Mouse (Mus musculus): ENCODE data around the gene Ptpn14. TPM values are rescaled to one million over a fixed set of nuclear protein-coding genes. Genes with fewer than 3 reads are reported as not detected.

Ptpn14 gene
- total and polyA plus RNA-seq, 3 experiments = 11.9 to 30.1 (median 29.3) TPM

GRCm38 (mm10) chr1:189777207-189777606 lies 49.1 kb downstream of the Ptpn14 start:
- no peak for DNase-seq
- WGBS = 85% methylated on average over 6 of the region's 6 CpGs
- H3K4me1 ChIP-seq (ENCODE audit: control insufficient read depth, insufficient read depth, low read length) = peaks cover 7% of the 10 kb centered on the region
- H3K27me3 ChIP-seq (ENCODE audit: control insufficient read depth, insufficient read depth, low read length) = no peaks in the 10 kb centered on the region
- H3K36me3 ChIP-seq (ENCODE audit: control insufficient read depth, insufficient read depth, low read length) = peaks cover 2% of the 10 kb centered on the region; the same call in 1 of the 2 replicates
- H3K9ac ChIP-seq (ENCODE audit: low read depth, low read length) = no peak overlapping the region
- no peak overlapping the region for H3K4me3 ChIP-seq
- H3K79me2 ChIP-seq (replicated peaks; ENCODE audit: control insufficient read depth, insufficient read depth, low read length) = peaks cover under 1% of the 10 kb centered on the region; the same call in 1 of the 2 replicates
- intact Hi-C loops (cut with DNase I) = no loop called here
- no peak overlapping the region for H3K27ac ChIP-seq
- TF ChIP-seq CTCF (IDR thresholded peaks at IDR 0.05) (no peak), EP300 (IDR thresholded peaks at IDR 0.05; ENCODE audit: insufficient read depth, low read depth, low read length) (no peak), POLR2A (IDR thresholded peaks at IDR 0.05; ENCODE audit: insufficient read depth, low read depth, low read length) (no peak)

- WGBS = 43% methylated on average over 5 of the region's 5 CpGs
- Histone ChIP-seq H3K27ac (no peak overlapping the region), H3K79me2 (replicated peaks; ENCODE audit: control insufficient read depth, insufficient read depth, low read length) (no peaks in the 10 kb centered on the region), H3K4me3 (no peak overlapping the region), H3K9ac (ENCODE audit: low read depth, low read length) (no peak overlapping the region), H3K4me1 (ENCODE audit: control insufficient read depth, insufficient read depth, low read length) (peaks cover 7% of the 10 kb centered on the region), H3K27me3 (ENCODE audit: control insufficient read depth, insufficient read depth, low read length) (no peaks in the 10 kb centered on the region), H3K36me3 (ENCODE audit: control insufficient read depth, insufficient read depth, low read length) (peaks cover 2% of the 10 kb centered on the region; the same call in 1 of the 2 replicates)
- no peak for DNase-seq
- TF ChIP-seq POLR2A (IDR thresholded peaks at IDR 0.05; ENCODE audit: insufficient read depth, low read depth, low read length) = no peak
- no peak for TF ChIP-seq CTCF (IDR thresholded peaks at IDR 0.05)
- no peak for TF ChIP-seq EP300 (IDR thresholded peaks at IDR 0.05; ENCODE audit: insufficient read depth, low read depth, low read length)
- intact Hi-C loops (cut with DNase I) = no loop called here
Measured at GRCm38 (mm10) chr1:189778343-189778742, 50.3 kb downstream of the Ptpn14 start.

GRCm38 (mm10) chr1:189779226-189779625 lies 51.2 kb downstream of the Ptpn14 start:
- TF ChIP-seq CTCF (IDR thresholded peaks at IDR 0.05) = no peak
- no peak for TF ChIP-seq POLR2A (IDR thresholded peaks at IDR 0.05; ENCODE audit: insufficient read depth, low read depth, low read length)
- no peak for TF ChIP-seq EP300 (IDR thresholded peaks at IDR 0.05; ENCODE audit: insufficient read depth, low read depth, low read length)
- DNase-seq = no peak
- H3K27me3 ChIP-seq (ENCODE audit: control insufficient read depth, insufficient read depth, low read length) = no peaks in the 10 kb centered on the region
- H3K36me3 ChIP-seq (ENCODE audit: control insufficient read depth, insufficient read depth, low read length) = no peaks in the 10 kb centered on the region
- no peak overlapping the region for H3K4me3 ChIP-seq
- peaks cover 3% of the 10 kb centered on the region; the same call in 1 of the 2 replicates for H3K4me1 ChIP-seq (ENCODE audit: control insufficient read depth, insufficient read depth, low read length)
- H3K79me2 ChIP-seq (replicated peaks; ENCODE audit: control insufficient read depth, insufficient read depth, low read length) = no peaks in the 10 kb centered on the region
- no peak overlapping the region for H3K9ac ChIP-seq (ENCODE audit: low read depth, low read length)
- intact Hi-C loops (cut with DNase I) = no loop called here
- H3K27ac ChIP-seq = no peak overlapping the region
- 71% methylated on average over 3 of the region's 3 CpGs for WGBS

- Histone ChIP-seq H3K27me3 (ENCODE audit: control insufficient read depth, insufficient read depth, low read length) (no peaks in the 10 kb centered on the region), H3K4me1 (ENCODE audit: control insufficient read depth, insufficient read depth, low read length) (peaks cover 1% of the 10 kb centered on the region), H3K27ac (no peak overlapping the region), H3K4me3 (no peak overlapping the region), H3K9ac (ENCODE audit: low read depth, low read length) (no peak overlapping the region), H3K79me2 (replicated peaks; ENCODE audit: control insufficient read depth, insufficient read depth, low read length) (no peaks in the 10 kb centered on the region), H3K36me3 (ENCODE audit: control insufficient read depth, insufficient read depth, low read length) (no peaks in the 10 kb centered on the region)
- intact Hi-C loops (cut with DNase I) = loop anchor here (5.0 kb wide), 1 partner anchor 55 kb away; the partner anchor contains the start of gene Ptpn14
- no peak for TF ChIP-seq EP300 (IDR thresholded peaks at IDR 0.05; ENCODE audit: insufficient read depth, low read depth, low read length)
- no peak for TF ChIP-seq CTCF (IDR thresholded peaks at IDR 0.05)
- 66% methylated on average over 10 of the region's 10 CpGs for WGBS
- no peak for DNase-seq
Measured at GRCm38 (mm10) chr1:189781721-189782345, 53.8 kb downstream of the Ptpn14 start.

- Histone ChIP-seq H3K27ac (no peak overlapping the region), H3K9ac (ENCODE audit: low read depth, low read length) (no peak overlapping the region)
Measured at GRCm38 (mm10) chr1:189782709-189783108, 54.6 kb downstream of the Ptpn14 start.

GRCm38 (mm10) chr1:189784503-189784902 lies 56.4 kb downstream of the Ptpn14 start:
- Histone ChIP-seq H3K9ac (ENCODE audit: low read depth, low read length) (no peak overlapping the region), H3K79me2 (replicated peaks; ENCODE audit: control insufficient read depth, insufficient read depth, low read length) (no peaks in the 10 kb centered on the region), H3K4me3 (no peak overlapping the region), H3K27me3 (ENCODE audit: control insufficient read depth, insufficient read depth, low read length) (no peaks in the 10 kb centered on the region), H3K4me1 (ENCODE audit: control insufficient read depth, insufficient read depth, low read length) (peaks cover 1% of the 10 kb centered on the region), H3K27ac (no peak overlapping the region), H3K36me3 (ENCODE audit: control insufficient read depth, insufficient read depth, low read length) (no peaks in the 10 kb centered on the region)
- TF ChIP-seq CTCF (IDR thresholded peaks at IDR 0.05) (no peak), POLR2A (IDR thresholded peaks at IDR 0.05; ENCODE audit: insufficient read depth, low read depth, low read length) (no peak), EP300 (IDR thresholded peaks at IDR 0.05; ENCODE audit: insufficient read depth, low read depth, low read length) (no peak)
- intact Hi-C loops (cut with DNase I) = loop anchor here (5.0 kb wide), 1 partner anchor 57 kb away; the partner anchor contains the start of gene Ptpn14
- 65% methylated on average over 7 of the region's 7 CpGs for WGBS
- no peak for DNase-seq

More at GRCm38 (mm10) chr1:189782709-189783108, 54.6 kb downstream of the Ptpn14 start:
- intact Hi-C loops (cut with DNase I) = loop anchor here (5.0 kb wide), 1 partner anchor 55 kb away; the partner anchor contains the start of gene Ptpn14
- Histone ChIP-seq H3K27me3 (ENCODE audit: control insufficient read depth, insufficient read depth, low read length) (no peaks in the 10 kb centered on the region), H3K4me1 (ENCODE audit: control insufficient read depth, insufficient read depth, low read length) (peaks cover 1% of the 10 kb centered on the region), H3K36me3 (ENCODE audit: control insufficient read depth, insufficient read depth, low read length) (no peaks in the 10 kb centered on the region), H3K79me2 (replicated peaks; ENCODE audit: control insufficient read depth, insufficient read depth, low read length) (no peaks in the 10 kb centered on the region), H3K4me3 (no peak overlapping the region)
- 64% methylated on average over 6 of the region's 6 CpGs for WGBS
- TF ChIP-seq CTCF (IDR thresholded peaks at IDR 0.05) (no peak), POLR2A (IDR thresholded peaks at IDR 0.05; ENCODE audit: insufficient read depth, low read depth, low read length) (no peak), EP300 (IDR thresholded peaks at IDR 0.05; ENCODE audit: insufficient read depth, low read depth, low read length) (no peak)
- DNase-seq = no peak
